Mouse (Mus musculus) midbrain, embryonic 15.5 days (tissue): Measurements from ENCODE around the gene Ppp2r3c. TPM values are rescaled to one million over a fixed set of nuclear protein-coding genes. Genes with fewer than 3 reads are reported as not detected.
"Not testable (repeated sequence)": the region's sequence is repeated elsewhere in the genome, so short reads cannot be mapped to it uniquely, and the experiment has no call there.

Experiments used
- ATAC-seq: fragments of 200-750 bp; cut with Nextera tagmentation; replicated peaks from 2 replicates; pipeline ENCODE4 v1.8.0; 2017; ENCODE audit warnings: moderate TSS enrichment
- H3K27ac ChIP-seq: fragments of 300-500 bp; sonication (generic); 2 replicates; pipeline ENCODE4 v1.5.1; 2015; ENCODE audit warnings: mild to moderate bottlenecking, inconsistent platforms
- H3K27me3 ChIP-seq: fragments of 300-500 bp; sonication (generic); replicated peaks from 2 replicates; pipeline ENCODE4 v1.6.1; 2015; ENCODE audit warnings: inconsistent platforms
- H3K36me3 ChIP-seq: fragments of 300-500 bp; sonication (generic); replicated peaks from 2 replicates; pipeline ENCODE4 v1.6.1; 2015; ENCODE audit warnings: inconsistent platforms
- H3K4me1 ChIP-seq: fragments of 300-500 bp; sonication (generic); 2 replicates; pipeline ENCODE4 v1.6.1; 2015; ENCODE audit warnings: inconsistent platforms
- H3K4me2 ChIP-seq: fragments of 300-500 bp; sonication (generic); 2 replicates; pipeline ENCODE4 v1.6.1; 2015; ENCODE audit warnings: inconsistent platforms, mild to moderate bottlenecking, moderate library complexity
- H3K4me3 ChIP-seq: fragments of 300-500 bp; sonication (generic); 2 replicates; pipeline ENCODE4 v1.5.1; 2015; ENCODE audit warnings: mild to moderate bottlenecking, inconsistent platforms
- H3K9ac ChIP-seq: fragments of 300-500 bp; sonication (generic); 2 replicates; pipeline ENCODE4 v1.6.1; 2015; ENCODE audit warnings: mild to moderate bottlenecking, inconsistent platforms
- H3K9me3 ChIP-seq: fragments of 300-500 bp; sonication (generic); 2 replicates; pipeline ENCODE4 v1.6.1; 2016; ENCODE audit warnings: inconsistent platforms
- WGBS: fragments of 180-500 bp; shearing (Covaris S2); methylation state at CpG from one replicate; pipeline ENCODE4 v1.1.7; 2015; ENCODE audit warnings: mixed read lengths; 5-methylcytosine and 5-hydroxymethylcytosine counted together
- polyA plus RNA-seq: library from polyadenylated mRNA; unstranded; fragments of >200 nt; fragmentation: Nextera tagmentation; extraction: Ambion mirVana; gene quantifications from 2 replicates; pipeline ENCODE4 v1.2.1, GENCODE M21; 2015

The Ppp2r3c gene
- 18.8 and 19.7 TPM in 2 replicates for polyA plus RNA-seq

GRCm38 (mm10) chr12:55302485-55303441, at the start of gene Ppp2r3c:
Ppp2r3c (minus strand) TSS chr12:55302998.
- Histone ChIP-seq H3K4me1 (peaks cover 37% of the 10 kb centered on the region), H3K27ac (peak within 1 kb of the TSS; percentile 84), H3K27me3 (no peaks in the 10 kb centered on the region), H3K9ac (peak within 1 kb of the TSS; percentile 71), H3K4me2 (peak within 1 kb of the TSS; percentile 75), H3K36me3 (peaks cover 7% of the 10 kb centered on the region; the same call in 1 of the 2 replicates), H3K9me3 (no peaks in the 10 kb centered on the region), H3K4me3 (peak within 1 kb of the TSS; percentile 75)
- under 1% methylated on average over 55 of the region's 55 CpGs for WGBS
- peak; percentile 96 for ATAC-seq

GRCm38 (mm10) chr12:55344583-55344982, 41.8 kb upstream of the Ppp2r3c start:
- Histone ChIP-seq H3K4me3 (no peak overlapping the region), H3K27me3 (no peaks in the 10 kb centered on the region), H3K36me3 (no peaks in the 10 kb centered on the region), H3K4me1 (no peaks in the 10 kb centered on the region), H3K9ac (no peak overlapping the region), H3K27ac (peak overlapping the region; percentile 63), H3K9me3 (no peaks in the 10 kb centered on the region), H3K4me2 (peak overlapping the region; percentile 22; the same call in 1 of the 2 replicates)
- WGBS, result 70% methylated on average over 13 of the region's 13 CpGs
- ATAC-seq, result peak; percentile 67; the same call in 1 of the 2 replicates

GRCm38 (mm10) chr12:55343998-55344397, 41.2 kb upstream of the Ppp2r3c start:
- Histone ChIP-seq H3K4me3 (no peak overlapping the region), H3K9me3 (no peaks in the 10 kb centered on the region), H3K36me3 (no peaks in the 10 kb centered on the region), H3K4me1 (no peaks in the 10 kb centered on the region), H3K4me2 (peak overlapping the region; percentile 22; the same call in 1 of the 2 replicates), H3K27ac (peak overlapping the region; percentile 63), H3K9ac (no peak overlapping the region), H3K27me3 (no peaks in the 10 kb centered on the region)
- WGBS, result 64% methylated on average over 11 of the region's 11 CpGs
- ATAC-seq, result peak; percentile 87

- H3K4me3 ChIP-seq, H3K9me3 ChIP-seq, H3K4me2 ChIP-seq, H3K4me1 ChIP-seq, H3K9ac ChIP-seq, H3K27me3 ChIP-seq, H3K27ac ChIP-seq, H3K36me3 ChIP-seq, ATAC-seq: not testable (repeated sequence)
- 88% methylated on average over 1 of the region's 1 CpGs for WGBS
Measured at GRCm38 (mm10) chr12:55343045-55343444, 40.2 kb upstream of the Ppp2r3c start.

GRCm38 (mm10) chr12:55338490-55338889, 35.7 kb upstream of the Ppp2r3c start:
- not testable (repeated sequence) for ATAC-seq, H3K27ac ChIP-seq, H3K9ac ChIP-seq, H3K4me3 ChIP-seq, H3K27me3 ChIP-seq, H3K36me3 ChIP-seq, H3K9me3 ChIP-seq, H3K4me2 ChIP-seq, H3K4me1 ChIP-seq
- 94% methylated on average over 1 of the region's 2 CpGs for WGBS

- H3K4me1 ChIP-seq, result no peaks in the 10 kb centered on the region
- no peaks in the 10 kb centered on the region for H3K36me3 ChIP-seq
- H3K9me3 ChIP-seq, result no peaks in the 10 kb centered on the region
- no peaks in the 10 kb centered on the region for H3K27me3 ChIP-seq
- H3K4me3 ChIP-seq, result no peak overlapping the region
- H3K4me2 ChIP-seq, result no peak overlapping the region
- 87% methylated on average over 7 of the region's 7 CpGs for WGBS
- H3K27ac ChIP-seq, result no peak overlapping the region
- no peak overlapping the region for H3K9ac ChIP-seq
- ATAC-seq, result no peak
Measured at GRCm38 (mm10) chr12:55333662-55334061, 30.9 kb upstream of the Ppp2r3c start.

- Histone ChIP-seq H3K36me3 (no peaks in the 10 kb centered on the region), H3K27ac (no peak overlapping the region), H3K4me1 (no peaks in the 10 kb centered on the region), H3K27me3 (no peaks in the 10 kb centered on the region), H3K9ac (no peak overlapping the region), H3K4me2 (no peak overlapping the region), H3K9me3 (no peaks in the 10 kb centered on the region), H3K4me3 (no peak overlapping the region)
- WGBS, result 97% methylated on average over 7 of the region's 7 CpGs
- no peak for ATAC-seq
Measured at GRCm38 (mm10) chr12:55329351-55329750, 26.6 kb upstream of the Ppp2r3c start.

GRCm38 (mm10) chr12:55328784-55329183, 26.0 kb upstream of the Ppp2r3c start:
- Histone ChIP-seq H3K4me1 (no peaks in the 10 kb centered on the region), H3K36me3 (no peaks in the 10 kb centered on the region), H3K4me3 (no peak overlapping the region), H3K9me3 (no peaks in the 10 kb centered on the region), H3K9ac (no peak overlapping the region), H3K4me2 (no peak overlapping the region), H3K27ac (no peak overlapping the region), H3K27me3 (no peaks in the 10 kb centered on the region)
- 93% methylated on average over 4 of the region's 4 CpGs for WGBS
- ATAC-seq, result no peak

- ATAC-seq, result no peak
Measured at GRCm38 (mm10) chr12:55325702-55326101, 22.9 kb upstream of the Ppp2r3c start.

GRCm38 (mm10) chr12:55321642-55322291, 19.0 kb upstream of the Ppp2r3c start:
- no peak for ATAC-seq
- H3K27me3 ChIP-seq, result no peaks in the 10 kb centered on the region
- 0 out of 2 replicates have a peak overlapping the region, but pooled peaks have one; percentile 3 for H3K27ac ChIP-seq
- WGBS, result 77% methylated on average over 18 of the region's 18 CpGs
- no peak overlapping the region for H3K4me3 ChIP-seq
- no peaks in the 10 kb centered on the region for H3K9me3 ChIP-seq
- no peak overlapping the region for H3K9ac ChIP-seq
- no peaks in the 10 kb centered on the region for H3K4me1 ChIP-seq
- no peaks in the 10 kb centered on the region for H3K36me3 ChIP-seq
- H3K4me2 ChIP-seq, result no peak overlapping the region

More at GRCm38 (mm10) chr12:55325702-55326101, 22.9 kb upstream of the Ppp2r3c start:
- no peaks in the 10 kb centered on the region for H3K9me3 ChIP-seq
- H3K4me2 ChIP-seq, result no peak overlapping the region
- H3K27me3 ChIP-seq, result no peaks in the 10 kb centered on the region
- no peak overlapping the region for H3K27ac ChIP-seq
- no peaks in the 10 kb centered on the region for H3K4me1 ChIP-seq
- H3K36me3 ChIP-seq, result no peaks in the 10 kb centered on the region
- H3K9ac ChIP-seq, result no peak overlapping the region
- WGBS, result 93% methylated on average over 7 of the region's 7 CpGs
- no peak overlapping the region for H3K4me3 ChIP-seq

- H3K4me1 ChIP-seq, result no peaks in the 10 kb centered on the region
- no peak overlapping the region for H3K9ac ChIP-seq
- WGBS, result 48% methylated on average over 5 of the region's 5 CpGs
- H3K4me3 ChIP-seq, result no peak overlapping the region
- H3K4me2 ChIP-seq, result no peak overlapping the region
- no peaks in the 10 kb centered on the region for H3K9me3 ChIP-seq
- no peak for ATAC-seq
- no peaks in the 10 kb centered on the region for H3K27me3 ChIP-seq
- H3K36me3 ChIP-seq, result no peaks in the 10 kb centered on the region
- H3K27ac ChIP-seq, result no peak overlapping the region
Measured at GRCm38 (mm10) chr12:55315192-55315591, 12.4 kb upstream of the Ppp2r3c start.

GRCm38 (mm10) chr12:55313901-55314300, 11.1 kb upstream of the Ppp2r3c start:
- no peak overlapping the region for H3K4me2 ChIP-seq
- no peaks in the 10 kb centered on the region for H3K4me1 ChIP-seq
- no peak for ATAC-seq

More at GRCm38 (mm10) chr12:55313901-55314300, 11.1 kb upstream of the Ppp2r3c start:
- H3K27me3 ChIP-seq, result no peaks in the 10 kb centered on the region
- 94% methylated on average over 5 of the region's 5 CpGs for WGBS
- no peak overlapping the region for H3K27ac ChIP-seq
- H3K36me3 ChIP-seq, result no peaks in the 10 kb centered on the region
- no peak overlapping the region for H3K4me3 ChIP-seq
- H3K9me3 ChIP-seq, result no peaks in the 10 kb centered on the region
- no peak overlapping the region for H3K9ac ChIP-seq
